In the genomic region with DNA sequence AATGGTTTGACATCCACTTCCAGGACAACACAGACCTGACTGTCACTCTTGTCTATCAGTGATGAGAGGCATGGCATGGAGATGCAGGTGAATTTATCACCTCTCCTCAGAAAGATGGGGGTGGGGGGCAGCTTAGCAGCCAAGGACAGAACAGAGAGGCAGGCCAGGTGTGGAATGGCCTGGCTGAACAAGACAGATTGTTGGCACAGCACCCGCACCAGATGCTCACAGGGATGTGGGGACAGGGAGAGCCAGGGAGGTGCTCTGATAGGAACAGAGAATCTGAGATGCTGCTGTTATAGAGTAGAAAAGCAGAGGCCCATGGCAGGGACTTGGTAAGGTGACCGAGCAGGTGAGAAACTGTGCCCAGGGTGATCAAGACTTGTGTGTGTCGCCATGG, we compare ENCODE assay signal across 16 mouse cellular contexts.
"Had no signal": no experiment of that assay in that cellular context is flagged by ENCODE, and none has a peak within 500 bp of the region (broad histone marks: within the 10 kb centered on the region; RNA-seq: fewer than 3 reads in every experiment).

No protein-coding gene starts in this region.

- H3K27me3 ChIP-seq: kidney, embryonic 15.5 days; liver, embryonic 13.5 days; neural tube, embryonic 12.5 days; stomach, embryonic 15.5 days had no signal

- H3K4me2 ChIP-seq: kidney, embryonic 15.5 days; liver, embryonic 13.5 days; midbrain, embryonic 11.5 days; neural tube, embryonic 12.5 days; stomach, embryonic 15.5 days had no signal

- H3K27ac ChIP-seq: kidney, embryonic 15.5 days; liver, embryonic 13.5 days; stomach, embryonic 15.5 days had no signal

- DNase-seq: kidney, adult 8-10 months; kidney, postnatal 14 days; kidney, postnatal 4 days; liver, embryonic 13.5 days; lung, adult 2 months; lung, postnatal 14 days; lung, postnatal 4 days; midbrain, embryonic 14.5 days; retina, postnatal 1 day; right cerebral cortex, postnatal 25 days; spleen, adult 18-20 months; thymus, postnatal 25 days had no signal

- H3K9ac ChIP-seq: kidney, embryonic 15.5 days; liver, embryonic 13.5 days; neural tube, embryonic 12.5 days; stomach, embryonic 15.5 days had no signal

- H3K9me3 ChIP-seq: kidney, embryonic 15.5 days; liver, embryonic 13.5 days; neural tube, embryonic 12.5 days; stomach, embryonic 15.5 days had no signal

- H3K4me3 ChIP-seq: kidney, embryonic 15.5 days; liver, embryonic 13.5 days; neural tube, embryonic 12.5 days; stomach, embryonic 15.5 days had no signal

- H3K4me1 ChIP-seq: stomach, embryonic 15.5 days had no signal
